Mouse (Mus musculus) embryo, embryonic 11.5 days (tissue): ENCODE data around the gene Olfr476.
"Not testable (repeated sequence)": the region's sequence is repeated elsewhere in the genome, so short reads cannot be mapped to it uniquely, and the experiment has no call there.

Source experiments
- DNase-seq: peaks from one replicate; pipeline ENCODE4 v3.0.0-alpha.2; 2012; ENCODE audit warnings: low read depth, low spot score

The Olfr476 gene

DNA sequence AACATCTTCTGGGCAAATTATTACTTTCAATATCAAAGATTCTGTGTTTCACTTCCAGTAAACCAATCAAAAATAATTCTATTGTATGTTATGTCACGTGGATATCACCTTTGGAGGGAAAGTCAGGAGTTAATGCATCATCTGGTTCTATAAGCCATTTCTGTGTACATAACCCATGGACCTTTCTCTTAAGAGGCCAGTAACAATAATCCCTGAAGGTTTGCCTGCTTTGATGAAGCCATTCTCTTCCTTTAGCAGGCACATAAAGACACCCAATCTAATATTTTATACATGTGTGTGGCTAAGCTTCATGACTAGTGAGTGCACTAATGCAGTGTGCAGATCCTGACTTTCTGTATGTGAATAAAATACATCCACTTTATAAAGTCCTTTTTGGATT is at the start of gene Olfr476:
Gene Olfr476, plus strand, starts transcription at position 301 of the 400 bp plus-strand sequence.
- no peak for DNase-seq

DNA sequence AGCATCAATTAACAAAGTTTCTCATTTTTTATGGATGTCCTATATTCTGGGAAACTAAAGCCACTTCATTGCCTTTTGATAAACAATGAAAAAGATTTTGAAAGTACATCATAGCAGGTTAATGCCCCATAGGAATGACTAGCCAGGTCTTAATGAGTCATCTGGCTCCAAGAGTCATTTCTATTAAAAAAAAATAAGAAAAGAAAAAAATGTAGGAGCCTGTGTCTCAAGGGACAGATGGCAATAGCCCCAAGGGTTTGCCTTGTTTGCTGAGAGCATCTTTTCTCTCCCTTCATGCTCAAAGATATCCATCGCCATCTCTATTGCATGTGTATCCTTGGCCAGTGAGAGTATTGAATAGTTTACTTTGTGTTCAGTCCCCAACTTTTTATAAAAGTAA is 34.5 kb upstream of the Olfr476 start, which contains the start of gene Olfr473:
Gene Olfr473, plus strand, starts transcription at position 301 of the 400 bp plus-strand sequence.
- no peak for DNase-seq

GRCm38 (mm10) chr7:107952539-107952938 is 12.1 kb upstream of the Olfr476 start:
- not testable (repeated sequence) for DNase-seq

GRCm38 (mm10) chr7:107954343-107954742 is 10.3 kb upstream of the Olfr476 start, which contains the start of gene Olfr474:
TSS of gene Olfr474 (plus strand) at chr7:107954643.
- DNase-seq: no peak

DNA sequence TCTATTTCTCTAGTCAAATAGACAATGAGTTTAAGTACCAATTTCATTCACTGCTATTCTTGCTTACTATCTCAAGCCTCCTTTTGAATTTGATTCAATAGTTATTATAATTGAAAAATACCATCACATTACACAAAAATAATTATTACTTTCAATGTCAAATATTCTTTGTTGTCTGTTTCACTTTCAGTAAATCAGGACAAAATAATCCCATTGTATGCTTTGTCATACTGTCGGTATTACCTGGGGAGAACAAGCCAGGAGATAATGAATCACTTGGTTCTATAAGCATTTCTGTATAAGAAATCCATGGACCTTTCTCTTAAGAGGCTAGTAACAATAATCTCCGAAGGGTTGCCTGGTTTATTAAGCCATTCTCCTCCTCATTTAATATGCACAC is 21.8 kb downstream of the Olfr476 start, which contains the start of gene Olfr477:
Gene Olfr477, plus strand, starts transcription at position 301 of the 400 bp plus-strand sequence.
- no peak for DNase-seq

- DNase-seq: not testable (repeated sequence)
Observed at GRCm38 (mm10) chr7:108014256-108014655, 49.7 kb downstream of the Olfr476 start.
